Mouse (Mus musculus): Measurements from ENCODE around the gene Spcs2.

GRCm38 (mm10) chr7:99851121-99851520 is 12.1 kb downstream of the Spcs2 start:
- TF ChIP-seq CTCF (IDR thresholded peaks at IDR 0.05; ENCODE audit: low read depth, low read length) (no peak), GATA1 (IDR thresholded peaks at IDR 0.05; ENCODE audit: borderline replicate concordance, low read length) (no peak), TAL1 (conservative IDR thresholded peaks at IDR 0.05; ENCODE audit: low read depth, low read length) (no peak), GATA2 (IDR thresholded peaks at IDR 0.05; ENCODE audit: borderline replicate concordance, low read depth, low read length) (no peak)
